In genomic region chr8:69761814-69762445, GRCm38 (mm10) we compare ENCODE assay signal across 28 mouse cellular contexts. TPM values are rescaled to one million over a fixed set of nuclear protein-coding genes. Genes with fewer than 3 reads are reported as not detected.
"Had no signal": no experiment of that assay in that cellular context is flagged by ENCODE, and none has a peak within 500 bp of the region (broad histone marks: within the 10 kb centered on the region; RNA-seq: fewer than 3 reads in every experiment).

No protein-coding gene starts in this region.

- H3K4me1 ChIP-seq: limb, embryonic 12.5 days; limb, embryonic 15.5 days; lung, embryonic 15.5 days; midbrain, embryonic 10.5 days; midbrain, embryonic 13.5 days; neural tube, embryonic 15.5 days; stomach, embryonic 15.5 days had no signal

- H3K27ac ChIP-seq: kidney, postnatal 0 days; layer of hippocampus, adult 2 months; limb, embryonic 12.5 days; limb, embryonic 15.5 days; liver, embryonic 14.5 days; lung, embryonic 15.5 days; midbrain, embryonic 10.5 days; midbrain, embryonic 13.5 days; neural tube, embryonic 15.5 days; stomach, embryonic 15.5 days had no signal

- H3K9ac ChIP-seq: limb, embryonic 12.5 days; limb, embryonic 15.5 days; liver, embryonic 14.5 days; liver, postnatal 0 days; lung, embryonic 15.5 days; midbrain, embryonic 13.5 days; neural tube, embryonic 15.5 days; stomach, embryonic 15.5 days had no signal

- ATAC-seq: liver, postnatal 0 days; midbrain, embryonic 13.5 days; midbrain, embryonic 16.5 days had no signal

- H3K4me3 ChIP-seq: layer of hippocampus, adult 2 months; limb, embryonic 12.5 days; limb, embryonic 15.5 days; lung, embryonic 15.5 days; megakaryocyte, embryonic 14.5 days; midbrain, embryonic 10.5 days; midbrain, embryonic 13.5 days; myocyte; neural tube, embryonic 15.5 days; stomach, embryonic 15.5 days had no signal

- H3K9me3 ChIP-seq: limb, embryonic 15.5 days; neural tube, embryonic 15.5 days; stomach, embryonic 15.5 days had no signal

- H3K27me3 ChIP-seq: limb, embryonic 12.5 days; limb, embryonic 15.5 days; lung, embryonic 15.5 days; megakaryocyte, embryonic 14.5 days; midbrain, embryonic 13.5 days; neural tube, embryonic 15.5 days; stomach, embryonic 15.5 days had no signal

- H3K4me2 ChIP-seq: limb, embryonic 12.5 days; limb, embryonic 15.5 days; liver, embryonic 11.5 days; lung, embryonic 15.5 days; midbrain, embryonic 13.5 days; neural tube, embryonic 15.5 days; stomach, embryonic 15.5 days had no signal

- DNase-seq: kidney, adult 2 months; kidney, postnatal 25 days; layer of hippocampus, adult 9-11 months; liver, postnatal 0 days; lung, postnatal 10 days; lung, postnatal 36 days; right cerebral cortex, adult 18-20 months; right cerebral cortex, postnatal 14 days; right cerebral cortex, postnatal 4 days; thymus, adult 2 months; thymus, postnatal 14 days; thymus, postnatal 4 days had no signal

RNA-seq across cellular contexts. Expression of gene Gm20422, which starts 12.8 kb away (rescaled TPM):
- total RNA-seq: monocyte, adult 5-6 weeks had no signal
- polyA plus RNA-seq: kidney, embryonic 14.5 days; limb, embryonic 12.5 days; limb, embryonic 15.5 days; neural tube, embryonic 15.5 days; thymus, adult 2 months had no signal
